Mouse (Mus musculus): Measurements from ENCODE around the gene Kif27.

Gene Kif27

GRCm38 (mm10) chr13:58364353-58365175 lies 5.6 kb upstream of the Kif27 start:
- no peak for DNase-seq

DNA sequence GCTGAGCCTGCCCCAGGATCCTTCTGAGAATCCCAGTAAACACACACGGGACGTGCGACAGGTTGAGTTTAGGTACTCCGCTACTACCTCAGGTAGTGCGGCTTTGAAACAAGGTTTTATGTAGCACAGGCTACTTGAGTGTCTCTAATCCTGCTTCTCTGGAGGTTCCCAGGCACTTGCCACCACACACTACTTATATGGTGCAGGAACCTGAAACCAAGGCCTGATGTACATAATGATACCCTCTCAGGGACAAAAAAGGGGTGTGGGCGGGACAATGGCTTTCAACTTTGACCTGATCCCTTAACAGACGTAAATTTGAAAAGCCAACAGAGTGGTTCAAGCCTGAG lies 357 bp upstream of the Kif27 start:
- DNase-seq: no peak

DNA sequence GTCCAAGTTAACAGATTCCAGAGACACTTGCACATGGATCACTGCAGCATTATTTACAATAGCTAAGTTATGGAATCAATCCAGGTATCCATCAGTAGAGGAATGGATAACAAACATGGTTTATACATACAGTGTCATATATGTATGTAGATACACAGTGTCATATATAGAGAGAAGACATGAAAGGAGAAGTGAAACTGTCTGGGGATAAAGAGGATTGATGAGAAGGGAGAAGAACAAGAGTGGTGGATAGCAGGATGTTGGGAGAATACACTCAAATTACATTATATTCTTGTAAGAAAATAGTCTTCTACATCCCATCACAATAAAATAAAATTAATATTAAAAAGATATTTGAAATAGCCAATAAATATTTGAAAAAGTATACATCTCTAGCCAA lies 5.9 kb downstream of the Kif27 start:
- DNase-seq: no peak

DNA sequence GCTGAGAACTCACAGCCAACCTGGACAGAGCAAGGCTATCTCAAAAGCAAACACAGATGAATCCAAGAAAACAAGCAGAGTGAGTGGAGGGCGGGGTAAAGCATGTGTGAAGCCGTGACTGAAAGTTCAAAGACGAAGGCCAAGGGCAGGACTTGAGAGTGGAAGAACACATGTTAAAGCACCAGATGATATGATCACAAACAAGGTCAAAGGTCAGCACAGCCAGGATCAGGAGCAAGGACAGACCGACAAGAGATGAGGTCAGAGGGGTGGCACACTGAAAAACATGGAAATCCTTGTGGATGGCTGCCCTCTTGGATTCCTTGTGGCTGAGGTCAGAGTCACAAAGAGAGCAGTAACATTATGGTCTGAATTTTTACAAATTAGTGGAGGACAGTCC lies 8.3 kb downstream of the Kif27 start:
- no peak for DNase-seq

GRCm38 (mm10) chr13:58344505-58344904 lies 14.4 kb downstream of the Kif27 start:
- no peak for DNase-seq

- DNase-seq: no peak
These were observed 21.5 kb downstream of the Kif27 start for GRCm38 (mm10) chr13:58337456-58337855.

DNA sequence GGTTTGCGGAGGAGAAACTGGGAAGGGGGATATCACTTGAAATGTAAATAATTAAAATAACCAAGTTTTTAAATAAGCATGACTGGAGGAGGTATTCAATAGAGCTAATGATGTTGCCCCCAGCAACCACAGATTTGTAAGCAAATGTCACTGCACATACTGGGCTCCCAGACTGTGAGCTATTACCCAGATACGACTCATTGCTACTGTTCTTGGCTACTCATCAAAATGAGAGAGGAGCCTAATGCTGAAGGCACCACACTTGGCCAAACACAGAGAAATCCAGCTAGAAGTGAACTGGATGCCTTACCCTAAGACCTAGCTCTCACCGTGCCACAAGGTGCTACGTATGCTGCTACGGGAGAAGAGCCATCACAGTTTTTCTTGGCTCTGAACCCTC lies 24.8 kb downstream of the Kif27 start:
- DNase-seq: no peak

DNA sequence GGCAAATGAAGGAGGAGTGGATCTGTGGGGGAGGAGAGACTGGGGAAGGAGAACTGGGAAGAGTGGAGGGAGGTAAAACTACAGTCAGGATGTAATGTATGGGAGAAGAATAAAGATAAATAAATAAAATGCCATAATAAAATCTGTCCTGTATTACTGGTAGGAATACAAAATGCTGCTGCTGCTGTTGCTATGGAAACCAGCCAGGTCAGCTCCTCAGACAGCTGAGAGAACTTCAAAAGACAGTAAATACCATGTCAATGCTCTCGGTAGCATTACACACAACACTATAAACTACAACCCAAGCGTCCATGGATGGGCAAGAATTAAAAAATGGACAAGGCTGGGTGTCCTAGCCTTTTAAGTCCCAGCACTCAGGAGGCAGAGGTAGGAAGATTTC lies 41.2 kb downstream of the Kif27 start:
- DNase-seq: no peak

GRCm38 (mm10) chr13:58314991-58315390 lies 43.9 kb downstream of the Kif27 start:
- DNase-seq: no peak

DNA sequence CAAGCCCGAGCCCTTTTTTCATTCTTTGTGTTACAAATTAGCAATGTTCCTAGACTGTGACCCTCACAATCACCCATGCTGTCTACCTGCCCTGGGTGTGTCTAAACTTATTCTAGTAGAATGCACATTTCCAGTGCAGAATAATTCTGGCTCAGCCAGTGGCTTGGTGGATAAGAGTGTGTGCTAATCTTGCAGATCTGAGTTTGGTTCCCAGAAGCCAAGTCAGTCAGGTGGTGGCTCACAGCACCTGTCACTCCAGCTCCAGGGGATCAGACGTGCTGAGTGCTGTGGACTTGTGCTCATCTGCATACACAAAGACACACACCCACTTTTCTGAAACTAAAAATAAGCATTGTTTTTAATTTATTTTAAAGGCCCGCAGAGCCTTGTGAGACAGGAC lies 45.2 kb downstream of the Kif27 start:
- DNase-seq: no peak

GRCm38 (mm10) chr13:58311351-58311750 lies 47.6 kb downstream of the Kif27 start:
- DNase-seq: no peak

DNA sequence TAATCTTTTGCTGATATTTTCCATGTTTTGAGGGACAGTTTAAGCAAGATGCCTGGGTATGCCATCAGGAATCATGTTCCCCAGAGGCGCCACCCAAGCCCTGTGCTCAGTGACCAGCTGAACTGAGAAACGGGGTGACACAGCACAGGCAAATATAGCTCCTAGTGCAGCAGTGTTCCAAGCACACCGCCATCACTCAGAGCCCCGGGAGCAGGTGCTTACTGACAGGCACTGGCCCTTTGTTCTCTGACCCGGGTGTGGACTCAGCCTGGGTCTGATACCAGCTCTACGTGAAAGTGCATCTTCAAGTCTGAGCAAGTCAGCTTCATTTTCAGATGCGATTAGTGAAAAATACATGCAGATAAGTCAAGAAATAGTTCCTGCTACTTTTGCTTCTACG lies 49.4 kb downstream of the Kif27 start:
- DNase-seq: no peak

- DNase-seq: no peak
These were observed 51.5 kb downstream of the Kif27 start for GRCm38 (mm10) chr13:58307453-58307852.

- no peak for DNase-seq
These were observed 53.7 kb downstream of the Kif27 start for GRCm38 (mm10) chr13:58305230-58305629.

GRCm38 (mm10) chr13:58302421-58303145 lies 56.3 kb downstream of the Kif27 start:
- DNase-seq: peak; percentile 55

DNA sequence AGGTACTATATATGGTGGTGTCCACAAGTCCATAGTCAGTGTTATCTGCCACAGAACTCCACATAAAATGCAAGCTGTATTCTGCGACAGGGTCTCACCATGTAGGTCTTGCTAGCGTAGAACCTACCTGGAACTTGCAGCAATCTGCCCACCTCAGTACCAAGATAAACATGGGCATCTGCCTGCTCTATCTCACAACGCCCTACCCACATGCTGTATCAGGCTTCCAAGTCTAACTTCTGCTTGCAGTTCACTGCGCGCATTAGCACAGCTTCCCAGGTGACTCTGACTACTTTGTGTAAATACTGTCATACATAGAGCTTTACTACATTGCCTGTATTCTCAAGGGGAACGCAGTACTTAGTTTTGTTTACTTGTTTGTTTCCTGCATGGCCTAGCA lies 57.0 kb downstream of the Kif27 start:
- no peak for DNase-seq

GRCm38 (mm10) chr13:58298756-58299155 lies 60.2 kb downstream of the Kif27 start:
- no peak for DNase-seq

DNA sequence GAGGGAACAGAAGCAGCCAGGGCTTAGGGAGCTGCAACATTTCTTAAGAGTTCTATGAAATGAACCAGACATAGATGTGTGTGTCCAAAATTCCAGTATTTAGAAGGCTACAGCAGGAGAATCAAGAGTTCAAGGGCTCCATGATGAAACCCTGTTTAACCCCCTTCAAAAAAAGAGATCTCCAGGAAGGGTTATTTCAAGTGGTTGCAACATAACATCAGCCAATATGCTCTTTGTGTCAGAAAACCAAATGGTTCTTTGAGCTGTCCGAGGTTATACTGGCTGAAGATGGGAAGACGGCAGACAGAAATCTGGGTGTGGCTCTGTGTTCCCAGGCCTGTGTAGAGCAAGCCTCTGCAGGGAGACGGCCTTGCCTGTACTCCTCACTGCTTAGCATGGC lies 63.3 kb downstream of the Kif27 start:
- DNase-seq: no peak

- no peak for DNase-seq
These were observed 66.1 kb downstream of the Kif27 start for GRCm38 (mm10) chr13:58292811-58293210.

- no peak for DNase-seq
These were observed 69.6 kb downstream of the Kif27 start for GRCm38 (mm10) chr13:58289308-58289707.

- peak; percentile 58 for DNase-seq
These were observed 71.1 kb downstream of the Kif27 start for GRCm38 (mm10) chr13:58287822-58288221.

- DNase-seq: no peak
These were observed 75.5 kb downstream of the Kif27 start for GRCm38 (mm10) chr13:58283466-58283865.

GRCm38 (mm10) chr13:58281936-58282335 lies 77.0 kb downstream of the Kif27 start:
- DNase-seq: no peak

DNA sequence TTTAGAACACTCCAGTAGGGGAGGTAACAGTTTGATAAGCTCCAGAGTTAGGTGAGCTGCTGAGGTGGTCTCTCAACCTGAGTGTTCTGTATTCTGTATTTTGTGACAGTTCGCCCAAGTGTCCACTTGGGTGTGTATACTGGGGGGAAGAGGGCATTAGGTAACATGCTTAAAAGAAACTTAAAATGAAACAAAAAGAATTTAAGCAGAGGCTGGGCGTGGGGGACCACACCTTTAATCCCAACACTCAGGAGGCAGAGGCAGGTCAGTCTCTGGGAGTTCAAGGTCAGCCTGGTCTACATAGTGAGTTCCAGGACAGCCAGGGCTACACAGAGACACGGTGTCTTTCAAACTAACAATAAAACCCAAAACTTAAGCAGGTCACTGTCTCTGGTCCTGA lies 78.4 kb downstream of the Kif27 start:
- DNase-seq: no peak

- no peak for DNase-seq
These were observed 82.7 kb downstream of the Kif27 start for GRCm38 (mm10) chr13:58276256-58276655.
